Mouse (Mus musculus) lung, embryonic 16.5 days (tissue): ENCODE results near the gene Patj. TPM values are rescaled to one million over a fixed set of nuclear protein-coding genes. Genes with fewer than 3 reads are reported as not detected.

Experiments used
- ATAC-seq: fragments of 200-750 bp; cut with Nextera tagmentation; 2 replicates; pipeline ENCODE4 v1.8.0; 2017; ENCODE audit warnings: low read depth, mild to moderate bottlenecking, moderate library complexity
- H3K27ac ChIP-seq: fragments of 300-500 bp; sonication (generic); 2 replicates; pipeline ENCODE4 v1.5.1; 2014; ENCODE audit warnings: mild to moderate bottlenecking, control low read depth, low read length
- H3K27me3 ChIP-seq: fragments of 300-500 bp; sonication (generic); 2 replicates; pipeline ENCODE4 v1.6.1; 2014; ENCODE audit warnings: low read depth, low read length, mixed read lengths; ENCODE audit not compliant: control insufficient read depth, insufficient read depth
- H3K36me3 ChIP-seq: fragments of 300-500 bp; sonication (generic); 2 replicates; pipeline ENCODE4 v1.6.1; 2014; ENCODE audit warnings: low read length; ENCODE audit not compliant: control insufficient read depth, insufficient read depth
- H3K4me1 ChIP-seq: fragments of 300-500 bp; sonication (generic); replicated peaks from 2 replicates; pipeline ENCODE4 v1.6.1; 2014; ENCODE audit warnings: low read length, mixed read lengths; ENCODE audit not compliant: control insufficient read depth, insufficient read depth
- H3K4me2 ChIP-seq: fragments of 300-500 bp; sonication (generic); 2 replicates; pipeline ENCODE4 v1.6.1; 2014; ENCODE audit warnings: low read depth, low read length, control low read depth
- H3K4me3 ChIP-seq: fragments of 300-500 bp; sonication (generic); 2 replicates; pipeline ENCODE4 v1.5.1; 2014; ENCODE audit warnings: mild to moderate bottlenecking, low read length, control low read depth
- H3K9ac ChIP-seq: fragments of 300-500 bp; sonication (generic); 2 replicates; pipeline ENCODE4 v1.6.1; 2014; ENCODE audit warnings: low read length, control low read depth
- H3K9me3 ChIP-seq: fragments of 300-500 bp; sonication (generic); 2 replicates; pipeline ENCODE4 v1.6.1; 2016; ENCODE audit warnings: low read length; ENCODE audit not compliant: control insufficient read depth
- WGBS: fragments of 180-500 bp; shearing (Covaris S2); extraction: QIAGEN DNeasy Blood & Tissue Kit; methylation state at CpG from one replicate; pipeline ENCODE4 v1.1.7; 2014; 5-methylcytosine and 5-hydroxymethylcytosine counted together
- polyA plus RNA-seq: library from polyadenylated mRNA; unstranded; fragments of >200 nt; fragmentation: Nextera tagmentation; extraction: Ambion mirVana; gene quantifications from 2 replicates; pipeline ENCODE4 v1.2.1, GENCODE M21; 2015

Patj gene
- polyA plus RNA-seq, 1 experiment from 2014 or later: 21.2 TPM

GRCm38 (mm10) chr4:98638731-98639130, 243.1 kb downstream of the Patj start:
- Histone ChIP-seq H3K27me3 (no peaks in the 10 kb centered on the region), H3K4me1 (no peaks in the 10 kb centered on the region), H3K4me2 (no peak overlapping the region), H3K36me3 (no peaks in the 10 kb centered on the region), H3K9ac (no peak overlapping the region), H3K27ac (no peak overlapping the region), H3K9me3 (no peaks in the 10 kb centered on the region), H3K4me3 (no peak overlapping the region)
- no peak for ATAC-seq
- 87% methylated on average over 8 of the region's 8 CpGs for WGBS

- Histone ChIP-seq H3K27ac (no peak overlapping the region), H3K9ac (no peak overlapping the region), H3K36me3 (no peaks in the 10 kb centered on the region), H3K4me3 (no peak overlapping the region), H3K4me1 (peaks cover 6% of the 10 kb centered on the region; the same call in 1 of the 2 replicates), H3K4me2 (no peak overlapping the region), H3K9me3 (no peaks in the 10 kb centered on the region), H3K27me3 (no peaks in the 10 kb centered on the region)
- ATAC-seq: 0 out of 2 replicates have a peak, but pooled peaks have one; percentile 47
- 41% methylated on average over 7 of the region's 7 CpGs for WGBS
These were observed 258.1 kb downstream of the Patj start for GRCm38 (mm10) chr4:98653650-98654049.

GRCm38 (mm10) chr4:98654419-98654821, 258.8 kb downstream of the Patj start:
- Histone ChIP-seq H3K4me3 (no peak overlapping the region), H3K27me3 (no peaks in the 10 kb centered on the region), H3K27ac (no peak overlapping the region), H3K4me1 (peaks cover 6% of the 10 kb centered on the region; the same call in 1 of the 2 replicates), H3K9me3 (no peaks in the 10 kb centered on the region), H3K9ac (no peak overlapping the region), H3K4me2 (no peak overlapping the region), H3K36me3 (no peaks in the 10 kb centered on the region)
- WGBS: 50% methylated on average over 2 of the region's 2 CpGs
- peak; percentile 68 for ATAC-seq

GRCm38 (mm10) chr4:98656759-98657158, 261.2 kb downstream of the Patj start:
- no peaks in the 10 kb centered on the region for H3K27me3 ChIP-seq
- ATAC-seq: no peak
- H3K9me3 ChIP-seq: no peaks in the 10 kb centered on the region
- no peaks in the 10 kb centered on the region for H3K36me3 ChIP-seq
- H3K4me2 ChIP-seq: no peak overlapping the region
- H3K9ac ChIP-seq: no peak overlapping the region
- H3K4me3 ChIP-seq: no peak overlapping the region
- peaks cover 6% of the 10 kb centered on the region; the same call in 1 of the 2 replicates for H3K4me1 ChIP-seq
- H3K27ac ChIP-seq: no peak overlapping the region
- 73% methylated on average over 1 of the region's 1 CpGs for WGBS

- ATAC-seq: no peak
- peaks cover 5% of the 10 kb centered on the region; the same call in 1 of the 2 replicates for H3K9me3 ChIP-seq
- WGBS: 67% methylated on average over 2 of the region's 2 CpGs
- H3K4me1 ChIP-seq: peaks cover 4% of the 10 kb centered on the region; the same call in 1 of the 2 replicates
- H3K4me3 ChIP-seq: no peak overlapping the region
- H3K9ac ChIP-seq: no peak overlapping the region
- H3K27me3 ChIP-seq: no peaks in the 10 kb centered on the region
- H3K27ac ChIP-seq: no peak overlapping the region
- H3K4me2 ChIP-seq: no peak overlapping the region
- H3K36me3 ChIP-seq: peaks cover 7% of the 10 kb centered on the region
These were observed 263.4 kb downstream of the Patj start for GRCm38 (mm10) chr4:98659032-98659431.

- peaks cover 5% of the 10 kb centered on the region; the same call in 1 of the 2 replicates for H3K9me3 ChIP-seq
- H3K27me3 ChIP-seq: no peaks in the 10 kb centered on the region
- H3K4me2 ChIP-seq: no peak overlapping the region
- H3K27ac ChIP-seq: no peak overlapping the region
- H3K4me1 ChIP-seq: no peaks in the 10 kb centered on the region
- no peak overlapping the region for H3K9ac ChIP-seq
- WGBS: 57% methylated on average over 2 of the region's 2 CpGs
- no peak overlapping the region for H3K4me3 ChIP-seq
- ATAC-seq: no peak
- peaks cover 7% of the 10 kb centered on the region for H3K36me3 ChIP-seq
These were observed 264.9 kb downstream of the Patj start for GRCm38 (mm10) chr4:98660534-98660933.

GRCm38 (mm10) chr4:98665884-98666283, 270.3 kb downstream of the Patj start:
- Histone ChIP-seq H3K4me1 (no peaks in the 10 kb centered on the region), H3K9me3 (peaks cover 5% of the 10 kb centered on the region; the same call in 1 of the 2 replicates), H3K27me3 (no peaks in the 10 kb centered on the region), H3K4me3 (no peak overlapping the region), H3K27ac (no peak overlapping the region), H3K4me2 (no peak overlapping the region), H3K36me3 (peaks cover 7% of the 10 kb centered on the region), H3K9ac (no peak overlapping the region)
- no peak for ATAC-seq
- WGBS: 91% methylated on average over 7 of the region's 7 CpGs

- no peak overlapping the region for H3K9ac ChIP-seq
- WGBS: 64% methylated on average over 1 of the region's 1 CpGs
- H3K27me3 ChIP-seq: no peaks in the 10 kb centered on the region
- H3K4me2 ChIP-seq: no peak overlapping the region
- H3K9me3 ChIP-seq: peaks cover 5% of the 10 kb centered on the region; the same call in 1 of the 2 replicates
- no peaks in the 10 kb centered on the region for H3K4me1 ChIP-seq
- peaks cover 7% of the 10 kb centered on the region for H3K36me3 ChIP-seq
- ATAC-seq: no peak
- H3K27ac ChIP-seq: no peak overlapping the region
- H3K4me3 ChIP-seq: no peak overlapping the region
These were observed 270.9 kb downstream of the Patj start for GRCm38 (mm10) chr4:98666451-98666850.

GRCm38 (mm10) chr4:98667009-98667408, 271.4 kb downstream of the Patj start:
- 67% methylated on average over 3 of the region's 3 CpGs for WGBS

GRCm38 (mm10) chr4:98677506-98677905, 281.9 kb downstream of the Patj start:
- no peak overlapping the region for H3K9ac ChIP-seq
- peaks cover 2% of the 10 kb centered on the region; the same call in 1 of the 2 replicates for H3K36me3 ChIP-seq
- 55% methylated on average over 9 of the region's 9 CpGs for WGBS
- H3K9me3 ChIP-seq: no peaks in the 10 kb centered on the region
- H3K4me2 ChIP-seq: no peak overlapping the region
- H3K4me3 ChIP-seq: no peak overlapping the region
- no peaks in the 10 kb centered on the region for H3K4me1 ChIP-seq
- no peaks in the 10 kb centered on the region for H3K27me3 ChIP-seq
- H3K27ac ChIP-seq: no peak overlapping the region
- ATAC-seq: no peak

More at GRCm38 (mm10) chr4:98667009-98667408, 271.4 kb downstream of the Patj start:
- Histone ChIP-seq H3K4me1 (no peaks in the 10 kb centered on the region), H3K27ac (no peak overlapping the region), H3K27me3 (no peaks in the 10 kb centered on the region), H3K4me2 (no peak overlapping the region), H3K9me3 (peaks cover 5% of the 10 kb centered on the region; the same call in 1 of the 2 replicates), H3K4me3 (no peak overlapping the region), H3K9ac (no peak overlapping the region), H3K36me3 (peaks cover 6% of the 10 kb centered on the region)
- ATAC-seq: no peak
